Mouse (Mus musculus) CH12.LX (cell line): ENCODE data around the gene Nol6.

ENCODE experiments used
- CTCF ChIP-seq, 2 experiments: IDR thresholded peaks in 1 of 2; conservative IDR thresholded peaks in 1 of 2; 2 replicates each; pipeline ENCODE4 v1.5.1; 2011 to 2012; ENCODE audit warnings: low read depth in 2 of 2, low read length in 2 of 2, improper control_type of control experiment in 1 of 2, inconsistent platforms in 1 of 2, mild to moderate bottlenecking in 1 of 2, moderate library complexity in 1 of 2
- E2F4 ChIP-seq: IDR thresholded peaks from 2 replicates; pipeline ENCODE4 v1.6.1; 2011; ENCODE audit warnings: low read depth, low read length, improper control_type of control experiment; ENCODE audit not compliant: insufficient replicate concordance
- EP300 ChIP-seq: IDR thresholded peaks from 2 replicates; pipeline ENCODE4 v1.6.1; 2011; ENCODE audit warnings: low read length, improper control_type of control experiment
- GABPA ChIP-seq: IDR thresholded peaks from 2 replicates; pipeline ENCODE4 v1.6.1; 2012; ENCODE audit warnings: low read depth, low read length, improper control_type of control experiment, inconsistent platforms; ENCODE audit not compliant: insufficient replicate concordance
- MAFK ChIP-seq: IDR thresholded peaks from 2 replicates; pipeline ENCODE4 v1.6.1; 2011; ENCODE audit warnings: low read length, improper control_type of control experiment; ENCODE audit not compliant: insufficient replicate concordance
- MEF2A ChIP-seq: IDR thresholded peaks from 2 replicates; pipeline ENCODE4 v1.6.1; 2014; ENCODE audit warnings: low read depth, mild to moderate bottlenecking, inconsistent platforms, low read length, improper control_type of control experiment, borderline replicate concordance
- POLR2A ChIP-seq: IDR thresholded peaks from 2 replicates; pipeline ENCODE4 v1.6.1; 2011; ENCODE audit warnings: low read depth, mild to moderate bottlenecking, improper control_type of control experiment, low read length
- TBP ChIP-seq: conservative IDR thresholded peaks from 2 replicates; pipeline ENCODE4 v1.6.1; 2011; ENCODE audit warnings: low read depth, low read length, improper control_type of control experiment
- TCF12 ChIP-seq: IDR thresholded peaks from 2 replicates; pipeline ENCODE4 v1.6.1; 2014; ENCODE audit warnings: low read depth, mild to moderate bottlenecking, inconsistent platforms, low read length, improper control_type of control experiment
- USF2 ChIP-seq: conservative IDR thresholded peaks from 2 replicates; pipeline ENCODE4 v1.6.1; 2011; ENCODE audit warnings: low read depth, low read length, improper control_type of control experiment
- ZNF384 ChIP-seq: IDR thresholded peaks from 2 replicates; pipeline ENCODE4 v1.6.1; 2012; ENCODE audit warnings: low read depth, low read length, improper control_type of control experiment, inconsistent platforms

- TF ChIP-seq E2F4 (no peak), POLR2A (no peak), CTCF (conservative IDR thresholded peaks at IDR 0.05 in 1 of 2, IDR thresholded peaks at IDR 0.05 in 1 of 2; ENCODE audit: low read depth in 2 of 2, low read length in 2 of 2) (no peak), MEF2A (no peak), GABPA (no peak), TCF12 (no peak), ZNF384 (no peak), EP300 (no peak), USF2 (no peak), MAFK (no peak), TBP (no peak)
These were observed 32.7 kb upstream of the Nol6 start for GRCm38 (mm10) chr4:41156961-41157360.
